Comparison of ENCODE assay signal across 8 mouse cellular contexts in genomic region chr8:83667526-83667925, GRCm38 (mm10). TPM values are rescaled to one million over a fixed set of nuclear protein-coding genes. Genes with fewer than 3 reads are reported as not detected.
A peak's percentile ranks its signal among the peaks of the same experiment; 100 is the strongest.
DNase-seq lines count a peak whose midpoint lies in the region; ATAC-seq and TF ChIP-seq lines count a peak whose summit lies in the region.

No protein-coding gene starts in this region.

- ATAC-seq in heart, embryonic 15.5 days (replicated peaks; ENCODE audit: insufficient number of reproducible peaks, insufficient read depth, low FRiP score, low read depth), result no peak
- no peak for ATAC-seq in embryonic facial prominence, embryonic 13.5 days (ENCODE audit: insufficient number of reproducible peaks, insufficient read depth, low FRiP score, low TSS enrichment, low read depth)
- ATAC-seq in hindbrain, embryonic 16.5 days, result no peak

- H3K4me1 ChIP-seq in heart, embryonic 15.5 days (replicated peaks), result peaks cover 41% of the 10 kb centered on the region
- peaks cover 61% of the 10 kb centered on the region for H3K4me1 ChIP-seq in embryonic facial prominence, embryonic 13.5 days
- peaks cover 29% of the 10 kb centered on the region for H3K4me1 ChIP-seq in hindbrain, embryonic 16.5 days (ENCODE audit: control insufficient read depth, insufficient read depth, low read depth, low read length)

- H3K27me3 ChIP-seq in heart, embryonic 15.5 days, result peaks cover 8% of the 10 kb centered on the region
- peaks cover 5% of the 10 kb centered on the region; the same call in 1 of the 2 replicates for H3K27me3 ChIP-seq in embryonic facial prominence, embryonic 13.5 days
- H3K27me3 ChIP-seq in hindbrain, embryonic 16.5 days (replicated peaks; ENCODE audit: control insufficient read depth, insufficient read depth, low read length), result no peaks in the 10 kb centered on the region
- no peaks in the 10 kb centered on the region for H3K27me3 ChIP-seq in myocyte (ENCODE audit: control insufficient read depth, insufficient read depth, insufficient read length)

- peak overlapping the region; percentile 46; the same call in 1 of the 2 replicates for H3K4me3 ChIP-seq in heart, embryonic 15.5 days
- H3K4me3 ChIP-seq in embryonic facial prominence, embryonic 13.5 days, result no peak overlapping the region
- H3K4me3 ChIP-seq in hindbrain, embryonic 16.5 days (ENCODE audit: low read length), result no peak overlapping the region
- no peak overlapping the region for H3K4me3 ChIP-seq in myocyte

- H3K9ac ChIP-seq in heart, embryonic 15.5 days, result no peak overlapping the region
- H3K9ac ChIP-seq in embryonic facial prominence, embryonic 13.5 days, result peak overlapping the region; percentile 74
- no peak overlapping the region for H3K9ac ChIP-seq in hindbrain, embryonic 16.5 days (ENCODE audit: low read depth, low read length)

- intact Hi-C loops in heart, postnatal 14 days (cut with DNase I), result loop anchor here (10.0 kb wide), 1 partner anchor 57 kb away; no protein-coding TSS in a partner anchor

- no peak for DNase-seq in heart, postnatal 14 days
- no peak for DNase-seq in cerebellum, postnatal 36 days
- DNase-seq in gastrocnemius, postnatal 4 days (ENCODE audit: low spot score in 2 of 2), result no peak
- no peak for DNase-seq in right cerebral cortex, postnatal 4 days

- peak overlapping the region; percentile 68 for H3K4me2 ChIP-seq in heart, embryonic 15.5 days
- H3K4me2 ChIP-seq in embryonic facial prominence, embryonic 13.5 days, result peak overlapping the region; percentile 70
- peak overlapping the region; percentile 70 for H3K4me2 ChIP-seq in hindbrain, embryonic 16.5 days (ENCODE audit: low read length)
- no peak overlapping the region for H3K4me2 ChIP-seq in myocyte (ENCODE audit: low read depth)

- H3K27ac ChIP-seq in heart, embryonic 15.5 days, result no peak overlapping the region
- peak overlapping the region; percentile 22; the same call in 1 of the 2 replicates for H3K27ac ChIP-seq in embryonic facial prominence, embryonic 13.5 days
- peak overlapping the region; percentile 64; the same call in 1 of the 2 replicates for H3K27ac ChIP-seq in hindbrain, embryonic 16.5 days (ENCODE audit: low read depth, low read length)

- H3ac ChIP-seq in myocyte (ENCODE audit: control insufficient read depth, insufficient read length), result no peak overlapping the region

- H3K79me2 ChIP-seq in myocyte (ENCODE audit: control insufficient read depth, insufficient read depth), result no peaks in the 10 kb centered on the region

- no peaks in the 10 kb centered on the region for H3K9me3 ChIP-seq in heart, embryonic 15.5 days (replicated peaks)
- no peaks in the 10 kb centered on the region for H3K9me3 ChIP-seq in embryonic facial prominence, embryonic 13.5 days
- H3K9me3 ChIP-seq in hindbrain, embryonic 16.5 days (ENCODE audit: control insufficient read depth, low read length), result no peaks in the 10 kb centered on the region

- WGBS in heart, embryonic 15.5 days, result 79% methylated on average over 10 of the region's 10 CpGs
- 81% methylated on average over 10 of the region's 10 CpGs for WGBS in embryonic facial prominence, embryonic 13.5 days
- 75% methylated on average over 10 of the region's 10 CpGs for WGBS in hindbrain, embryonic 16.5 days

- H3K36me3 ChIP-seq in heart, embryonic 15.5 days, result peaks cover 29% of the 10 kb centered on the region
- peaks cover 51% of the 10 kb centered on the region for H3K36me3 ChIP-seq in embryonic facial prominence, embryonic 13.5 days
- H3K36me3 ChIP-seq in hindbrain, embryonic 16.5 days (ENCODE audit: control insufficient read depth, insufficient read depth, low read length), result peaks cover 24% of the 10 kb centered on the region
- peaks cover 4% of the 10 kb centered on the region for H3K36me3 ChIP-seq in myocyte (ENCODE audit: control insufficient read depth, insufficient read depth)

- TF ChIP-seq POLR2A in myocyte (IDR thresholded peaks at IDR 0.05; ENCODE audit: insufficient read length, low read depth), result no peak

TF ChIP-seq in myocyte, 11 proteins besides CTCF, POLR2A, EP300 and RAD21:
- TF ChIP-seq MYOG (IDR thresholded peaks at IDR 0.05; ENCODE audit: control insufficient read depth in 1 of 3, insufficient read depth in 1 of 3, insufficient read length in 2 of 3, low read depth in 2 of 3) (no peak), POLR2AphosphoS2 (IDR thresholded peaks at IDR 0.05; ENCODE audit: insufficient read length, low read depth) (peak; percentile 28)
TF ChIP-seq in myocyte: peak in this region for 1.

RNA-seq across cellular contexts. Expression of gene Ptger1, which starts 1.0 kb away (rescaled TPM):
- polyA plus RNA-seq in heart, embryonic 15.5 days (2015; fragmentation: Nextera tagmentation; extraction: Ambion mirVana), result 0.45 and 0.84 TPM in 2 replicates
- under 1 TPM; 0.44 to 0.53 TPM for total RNA-seq in heart, postnatal 14 days (2021)
- polyA plus RNA-seq in embryonic facial prominence, embryonic 13.5 days (2015; fragmentation: Nextera tagmentation; extraction: Ambion mirVana), result 1.5 and 2.1 TPM in 2 replicates
- 0.61 and 0.87 TPM in 2 replicates for polyA plus RNA-seq in hindbrain, embryonic 16.5 days (2015; fragmentation: Nextera tagmentation; extraction: Ambion mirVana)
- 0.78 TPM for polyA plus RNA-seq in myocyte (2012; fragmentation: generic; extraction: Trizol)
- under 1 TPM; 0.49 to 0.98 TPM for total RNA-seq in gastrocnemius, postnatal 4 days (2021)

RNA-seq across cellular contexts. Expression of gene Gipc1, which starts 15.0 kb away (rescaled TPM):
- 127 and 141 TPM in 2 replicates for polyA plus RNA-seq in heart, embryonic 15.5 days (2015; fragmentation: Nextera tagmentation; extraction: Ambion mirVana)
- total RNA-seq in heart, postnatal 14 days (2021), result 10 to 100 TPM; 34.1 to 34.6 TPM
- 186 and 190 TPM in 2 replicates for polyA plus RNA-seq in embryonic facial prominence, embryonic 13.5 days (2015; fragmentation: Nextera tagmentation; extraction: Ambion mirVana)
- polyA plus RNA-seq in hindbrain, embryonic 16.5 days (2015; fragmentation: Nextera tagmentation; extraction: Ambion mirVana), result 135 TPM in 2 replicates
- 85.5 TPM for polyA plus RNA-seq in myocyte (2012; fragmentation: generic; extraction: Trizol)
- total RNA-seq in gastrocnemius, postnatal 4 days (2021), result 10 to 100 TPM; 42.5 to 51.7 TPM

RNA-seq across cellular contexts. Expression of gene Pkn1, which starts 31.5 kb away (rescaled TPM):
- polyA plus RNA-seq in heart, embryonic 15.5 days (2015; fragmentation: Nextera tagmentation; extraction: Ambion mirVana), result 15.4 and 22.1 TPM in 2 replicates
- total RNA-seq in heart, postnatal 14 days (2021), result 10 to 100 TPM; 60.5 to 61.1 TPM
- polyA plus RNA-seq in embryonic facial prominence, embryonic 13.5 days (2015; fragmentation: Nextera tagmentation; extraction: Ambion mirVana), result 23.5 and 24.0 TPM in 2 replicates
- polyA plus RNA-seq in hindbrain, embryonic 16.5 days (2015; fragmentation: Nextera tagmentation; extraction: Ambion mirVana), result 21.2 and 24.6 TPM in 2 replicates
- 34.1 TPM for polyA plus RNA-seq in myocyte (2012; fragmentation: generic; extraction: Trizol)
- total RNA-seq in gastrocnemius, postnatal 4 days (2021), result 10 to 100 TPM; 56.6 to 60.0 TPM

RNA-seq across cellular contexts. Expression of gene Ddx39, which starts 47.5 kb away (rescaled TPM):
- polyA plus RNA-seq in heart, embryonic 15.5 days (2015; fragmentation: Nextera tagmentation; extraction: Ambion mirVana), result 107 and 135 TPM in 2 replicates
- total RNA-seq in heart, postnatal 14 days (2021), result 10 to 100 TPM; 24.1 to 26.0 TPM
- polyA plus RNA-seq in embryonic facial prominence, embryonic 13.5 days (2015; fragmentation: Nextera tagmentation; extraction: Ambion mirVana), result 131 and 148 TPM in 2 replicates
- polyA plus RNA-seq in hindbrain, embryonic 16.5 days (2015; fragmentation: Nextera tagmentation; extraction: Ambion mirVana), result 92.6 and 97.9 TPM in 2 replicates
- polyA plus RNA-seq in myocyte (2012; fragmentation: generic; extraction: Trizol), result 113 TPM
- 10 to 100 TPM; 26.1 to 27.5 TPM for total RNA-seq in gastrocnemius, postnatal 4 days (2021)

RNA-seq across cellular contexts. Expression of gene Dnajb1, which starts 59.5 kb away (rescaled TPM):
- 36.7 and 47.2 TPM in 2 replicates for polyA plus RNA-seq in heart, embryonic 15.5 days (2015; fragmentation: Nextera tagmentation; extraction: Ambion mirVana)
- total RNA-seq in heart, postnatal 14 days (2021), result 10 to 100 TPM; 13.9 to 18.2 TPM
- 63.2 and 68.8 TPM in 2 replicates for polyA plus RNA-seq in embryonic facial prominence, embryonic 13.5 days (2015; fragmentation: Nextera tagmentation; extraction: Ambion mirVana)
- polyA plus RNA-seq in hindbrain, embryonic 16.5 days (2015; fragmentation: Nextera tagmentation; extraction: Ambion mirVana), result 60.8 and 61.8 TPM in 2 replicates
- 17.7 TPM for polyA plus RNA-seq in myocyte (2012; fragmentation: generic; extraction: Trizol)
- 10 to 100 TPM; 17.7 to 20.6 TPM for total RNA-seq in gastrocnemius, postnatal 4 days (2021)
